Mouse (Mus musculus) kidney, adult 2 months (tissue): Measurements from ENCODE around the gene Capn11.

Experiments used
- CTCF ChIP-seq: fragments of 200-500 bp; conservative IDR thresholded peaks from 2 replicates; pipeline ENCODE4 v1.5.1; 2011; ENCODE audit warnings: low read depth, mild to moderate bottlenecking, control low read depth, low read length, moderate library complexity, mixed read lengths; ENCODE audit not compliant: insufficient read depth, insufficient read length
- POLR2A ChIP-seq: fragments of 200-500 bp; IDR thresholded peaks from one replicate; pipeline ENCODE4 v1.6.1; 2011; ENCODE audit warnings: low read depth, low read length, control low read depth

DNA sequence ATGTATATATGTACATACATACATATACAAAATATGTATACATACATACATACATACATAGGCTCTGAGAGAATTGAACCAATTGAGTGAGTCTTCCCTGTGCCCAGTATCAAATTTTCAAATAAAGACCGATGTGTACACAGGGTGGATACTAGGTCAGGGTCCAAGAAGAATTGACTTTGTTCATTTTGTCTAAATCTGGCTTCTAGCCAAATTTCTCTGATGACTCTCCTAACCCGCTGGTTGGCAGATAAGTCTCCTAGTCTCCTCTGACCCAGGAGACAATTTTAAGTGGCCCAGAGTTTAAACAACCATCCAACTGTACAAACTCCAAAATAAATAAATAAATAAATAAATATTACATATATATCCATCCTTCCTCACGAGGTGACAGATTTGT lies 60.2 kb downstream of the Capn11 start:
- TF ChIP-seq POLR2A, result no peak
- no peak for TF ChIP-seq CTCF
